Mouse (Mus musculus): ENCODE results near the gene Plbd2.

- TF ChIP-seq GATA1 (IDR thresholded peaks at IDR 0.05; ENCODE audit: borderline replicate concordance, low read length), result no peak
- no peak for TF ChIP-seq FLI1 (IDR thresholded peaks at IDR 0.05; ENCODE audit: low read length)
Observed at GRCm38 (mm10) chr5:120438991-120439710, 64.3 kb downstream of the Plbd2 start.
